Mouse (Mus musculus) myocyte (in vitro differentiated cells): ENCODE data around the gene Ngly1.

Source experiments
- E2F4 ChIP-seq: IDR thresholded peaks from one replicate; pipeline ENCODE4 v1.6.1; 2011; ENCODE audit warnings: mild to moderate bottlenecking, control low read depth, moderate library complexity; ENCODE audit not compliant: insufficient read depth
- MAX ChIP-seq: IDR thresholded peaks from one replicate; pipeline ENCODE4 v1.6.1; 2011; ENCODE audit warnings: low read depth, mild to moderate bottlenecking, control low read depth
- MYOG ChIP-seq, 3 experiments: IDR thresholded peaks; one replicate each; pipeline ENCODE4 v1.6.1; 2011; ENCODE audit warnings: control low read depth in 2 of 3, low read depth in 2 of 3, mild to moderate bottlenecking in 2 of 3; ENCODE audit not compliant: insufficient read length in 2 of 3, control insufficient read depth in 1 of 3, insufficient read depth in 1 of 3
- POLR2A ChIP-seq: IDR thresholded peaks from one replicate; pipeline ENCODE4 v1.6.1; 2011; ENCODE audit warnings: low read depth, mild to moderate bottlenecking, control low read depth, moderate library complexity; ENCODE audit not compliant: insufficient read length
- POLR2AphosphoS2 ChIP-seq: IDR thresholded peaks from one replicate; pipeline ENCODE4 v1.6.1; 2011; ENCODE audit warnings: low read depth, control low read depth; ENCODE audit not compliant: insufficient read length
- REST ChIP-seq: IDR thresholded peaks from one replicate; pipeline ENCODE4 v1.6.1; 2011; ENCODE audit warnings: mild to moderate bottlenecking, control low read depth, moderate library complexity; ENCODE audit not compliant: insufficient read depth, insufficient read length
- TCF3 ChIP-seq: IDR thresholded peaks from one replicate; pipeline ENCODE4 v1.6.1; 2011; ENCODE audit warnings: low read depth, control low read depth; ENCODE audit not compliant: insufficient read length
- USF1 ChIP-seq: IDR thresholded peaks from one replicate; pipeline ENCODE4 v1.6.1; 2011; ENCODE audit warnings: low read depth, mild to moderate bottlenecking, control low read depth, moderate library complexity

DNA sequence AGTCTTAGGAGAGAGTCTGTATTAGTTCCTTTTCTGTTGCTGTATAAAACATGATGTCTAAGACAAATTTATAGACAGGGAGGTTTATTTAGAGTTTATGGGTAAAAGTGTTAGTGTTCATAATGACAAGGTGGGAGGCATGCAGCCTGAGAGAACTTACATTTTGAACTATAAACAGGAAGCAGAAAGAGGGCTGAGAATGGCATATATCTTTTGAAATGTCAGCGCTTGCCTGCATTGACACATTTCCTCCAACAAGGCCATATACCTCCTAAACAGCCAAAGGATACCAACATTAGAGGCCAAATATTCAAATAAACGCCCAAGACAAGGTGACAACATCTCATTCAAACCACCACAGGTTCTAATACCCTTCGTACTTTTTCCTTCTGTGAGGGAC, 12.8 kb downstream of the Ngly1 start:
- TF ChIP-seq E2F4 (no peak), MYOG (IDR thresholded peaks at IDR 0.05; ENCODE audit: control insufficient read depth in 1 of 3, insufficient read depth in 1 of 3, insufficient read length in 2 of 3, low read depth in 2 of 3) (no peak), TCF3 (no peak), POLR2A (no peak), USF1 (no peak), REST (no peak), MAX (no peak), POLR2AphosphoS2 (no peak)
